Mouse (Mus musculus): ENCODE measurements around the gene Tns1. TPM values are rescaled to one million over a fixed set of nuclear protein-coding genes. Genes with fewer than 3 reads are reported as not detected.
A peak's percentile ranks its signal among the peaks of the same experiment; 100 is the strongest.

Gene Tns1
- total RNA-seq, 2 experiments from 2014 or later = 294 to 305 TPM

- TF ChIP-seq CTCF (IDR thresholded peaks at IDR 0.05) = no peak
- Histone ChIP-seq H3K27ac (peak overlapping the region; percentile 48), H3K4me3 (no peak overlapping the region)
- intact Hi-C loops (cut with DNase I) = no loop called here
- no peak for DNase-seq
These were observed 42.7 kb downstream of the Tns1 start for GRCm38 (mm10) chr1:74081573-74081989.

- peak; percentile 86 for DNase-seq
- intact Hi-C loops (cut with DNase I) = no loop called here
- Histone ChIP-seq H3K4me3 (no peak overlapping the region), H3K27ac (peak overlapping the region; percentile 62)
- TF ChIP-seq CTCF (IDR thresholded peaks at IDR 0.05) = peak; percentile 86
These were observed 46.9 kb downstream of the Tns1 start for GRCm38 (mm10) chr1:74077353-74077752.

GRCm38 (mm10) chr1:74076230-74076629 is 48.0 kb downstream of the Tns1 start:
- intact Hi-C loops (cut with DNase I) = no loop called here
- peak overlapping the region; percentile 49 for H3K27ac ChIP-seq
- DNase-seq = no peak
- TF ChIP-seq CTCF (IDR thresholded peaks at IDR 0.05) = no peak
- H3K4me3 ChIP-seq = no peak overlapping the region

GRCm38 (mm10) chr1:74074693-74075485 is 49.4 kb downstream of the Tns1 start:
- H3K4me3 ChIP-seq = no peak overlapping the region; the same call in 1 of the 2 replicates
- peak overlapping the region; percentile 82 for H3K27ac ChIP-seq
- no peak for TF ChIP-seq CTCF (IDR thresholded peaks at IDR 0.05)
- intact Hi-C loops (cut with DNase I) = loop anchor here (1.0 to 2.0 kb wide), 2 partner anchors 40 to 77 kb away; no protein-coding TSS in a partner anchor
- peak; percentile 67 for DNase-seq

- Histone ChIP-seq H3K4me3 (no peak overlapping the region), H3K27ac (peak overlapping the region; percentile 82)
- intact Hi-C loops (cut with DNase I) = loop anchor here (2.0 kb wide), 1 partner anchor 39 kb away; no protein-coding TSS in a partner anchor
- no peak for TF ChIP-seq CTCF (IDR thresholded peaks at IDR 0.05)
- no peak for DNase-seq
These were observed 50.5 kb downstream of the Tns1 start for GRCm38 (mm10) chr1:74073791-74074190.

GRCm38 (mm10) chr1:74070745-74071144 is 53.5 kb downstream of the Tns1 start:
- H3K4me3 ChIP-seq = no peak overlapping the region
- peak overlapping the region; percentile 85 for H3K27ac ChIP-seq
- no peak for TF ChIP-seq CTCF (IDR thresholded peaks at IDR 0.05)
- intact Hi-C loops (cut with DNase I) = no loop called here
- DNase-seq = no peak

- Histone ChIP-seq H3K4me3 (no peak overlapping the region), H3K27ac (peak overlapping the region; percentile 85)
- no peak for TF ChIP-seq CTCF (IDR thresholded peaks at IDR 0.05)
- intact Hi-C loops (cut with DNase I) = no loop called here
- peak; percentile 65 for DNase-seq
These were observed 54.2 kb downstream of the Tns1 start for GRCm38 (mm10) chr1:74070001-74070551.

- H3K27ac ChIP-seq = peak overlapping the region; percentile 85
- peak; percentile 87 for DNase-seq
- H3K4me3 ChIP-seq = peak overlapping the region; percentile 81
- intact Hi-C loops (cut with DNase I) = loop anchor here (2.0 kb wide), 1 partner anchor 60 kb away; no protein-coding TSS in a partner anchor
- TF ChIP-seq CTCF (IDR thresholded peaks at IDR 0.05) = no peak
These were observed 55.0 kb downstream of the Tns1 start for GRCm38 (mm10) chr1:74069085-74069835.

GRCm38 (mm10) chr1:74068366-74069084 is 55.7 kb downstream of the Tns1 start:
- TF ChIP-seq CTCF (IDR thresholded peaks at IDR 0.05) = no peak
- Histone ChIP-seq H3K4me3 (peak overlapping the region; percentile 81), H3K27ac (peak overlapping the region; percentile 85)
- DNase-seq = peak; percentile 64
- intact Hi-C loops (cut with DNase I) = loop anchor here (2.0 kb wide), 1 partner anchor 60 kb away; no protein-coding TSS in a partner anchor

GRCm38 (mm10) chr1:74067866-74068265 is 56.4 kb downstream of the Tns1 start:
- Histone ChIP-seq H3K4me3 (peak overlapping the region; percentile 81), H3K27ac (peak overlapping the region; percentile 85)
- intact Hi-C loops (cut with DNase I) = loop anchor here (2.0 kb wide), 1 partner anchor 59 kb away; no protein-coding TSS in a partner anchor
- TF ChIP-seq CTCF (IDR thresholded peaks at IDR 0.05) = no peak
- DNase-seq = no peak

GRCm38 (mm10) chr1:74066576-74066975 is 57.7 kb downstream of the Tns1 start:
- Histone ChIP-seq H3K4me3 (peak overlapping the region; percentile 44), H3K27ac (peak overlapping the region; percentile 85)
- intact Hi-C loops (cut with DNase I) = no loop called here
- no peak for DNase-seq
- TF ChIP-seq CTCF (IDR thresholded peaks at IDR 0.05) = no peak

GRCm38 (mm10) chr1:74066061-74066460 is 58.2 kb downstream of the Tns1 start:
- peak; percentile 88 for DNase-seq
- intact Hi-C loops (cut with DNase I) = no loop called here
- peak overlapping the region; percentile 44 for H3K4me3 ChIP-seq
- H3K27ac ChIP-seq = peak overlapping the region; percentile 85
- TF ChIP-seq CTCF (IDR thresholded peaks at IDR 0.05) = no peak
